Comparison of ENCODE assay signal across 9 mouse cellular contexts in the genomic region with DNA sequence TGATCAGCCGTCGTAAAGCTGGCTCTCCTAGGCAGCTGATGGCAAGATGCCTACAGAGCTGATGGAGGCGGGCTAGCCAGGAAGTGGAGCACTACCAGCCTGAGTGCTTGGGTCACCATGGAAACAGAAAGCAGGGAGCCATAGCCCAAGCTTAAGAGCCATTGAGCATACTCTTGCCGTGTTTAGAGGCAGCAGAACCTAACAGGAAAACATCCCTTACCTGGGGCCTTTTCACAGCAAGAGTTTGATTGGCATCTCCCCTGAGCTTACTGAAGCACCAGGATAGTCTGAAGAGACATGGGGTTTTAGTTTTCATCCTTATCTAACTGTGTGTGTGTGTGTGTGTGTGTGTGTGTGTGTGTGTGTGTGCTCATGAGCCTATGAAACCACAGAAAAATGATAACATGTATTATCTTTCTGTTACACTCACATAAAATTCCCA. TPM values are rescaled to one million over a fixed set of nuclear protein-coding genes. Genes with fewer than 3 reads are reported as not detected.
A peak's percentile ranks its signal among the peaks of the same experiment; 100 is the strongest.
DNase-seq lines count a peak whose midpoint lies in the region; ATAC-seq lines count a peak whose summit lies in the region.
"Had no signal": no experiment of that assay in that cellular context is flagged by ENCODE, and none has a peak within 500 bp of the region (broad histone marks: within the 10 kb centered on the region; RNA-seq: fewer than 3 reads in every experiment).

No protein-coding gene starts in this region.

- H3K27ac ChIP-seq in forebrain, embryonic 13.5 days, result no peak overlapping the region
- no peak overlapping the region for H3K27ac ChIP-seq in forebrain, embryonic 12.5 days
- H3K27ac ChIP-seq in hindbrain, embryonic 16.5 days (ENCODE audit: low read depth, low read length), result 0 out of 2 replicates have a peak overlapping the region, but pooled peaks have one; percentile 32

- ATAC-seq in forebrain, embryonic 13.5 days, result peak; percentile 78
- no peak for ATAC-seq in forebrain, embryonic 12.5 days (ENCODE audit: low FRiP score)
- peak; percentile 92 for ATAC-seq in hindbrain, embryonic 16.5 days

- no peaks in the 10 kb centered on the region for H3K4me1 ChIP-seq in forebrain, embryonic 13.5 days
- peaks cover 2% of the 10 kb centered on the region; the same call in 1 of the 2 replicates for H3K4me1 ChIP-seq in forebrain, embryonic 12.5 days
- H3K4me1 ChIP-seq in hindbrain, embryonic 16.5 days (ENCODE audit: control insufficient read depth, insufficient read depth, low read depth, low read length), result peaks cover 5% of the 10 kb centered on the region

- 40% methylated on average over 4 of the region's 4 CpGs for WGBS in forebrain, embryonic 13.5 days
- 53% methylated on average over 4 of the region's 4 CpGs for whole genome bisulfite sequencing in forebrain, embryonic 12.5 days
- 26% methylated on average over 4 of the region's 4 CpGs for WGBS in hindbrain, embryonic 16.5 days

- peak; percentile 68 to 73 for DNase-seq in lung, adult 18-20 months
- DNase-seq in right cerebral cortex, adult 2 months (ENCODE audit: low spot score in 2 of 2), result peak; percentile 68 to 75
- DNase-seq in testis, postnatal 10 days (ENCODE audit: low spot score), result no peak
- no peak for DNase-seq in MN1 (ENCODE audit: low spot score)
- DNase-seq in gastrocnemius, postnatal 14 days, result no peak
- DNase-seq: gastrocnemius, postnatal 36 days had no signal

- H3K27me3 ChIP-seq in forebrain, embryonic 13.5 days, result no peaks in the 10 kb centered on the region
- no peaks in the 10 kb centered on the region; the same call in 1 of the 2 replicates for H3K27me3 ChIP-seq in forebrain, embryonic 12.5 days
- H3K27me3 ChIP-seq in hindbrain, embryonic 16.5 days (replicated peaks; ENCODE audit: control insufficient read depth, insufficient read depth, low read length), result no peaks in the 10 kb centered on the region

- intact Hi-C loops in gastrocnemius, postnatal 14 days (cut with DNase I; ENCODE audit: low total_unique reads), result no loop called here

- no peaks in the 10 kb centered on the region for H3K36me3 ChIP-seq in forebrain, embryonic 13.5 days (ENCODE audit: poor library complexity, severe bottlenecking)
- H3K36me3 ChIP-seq in forebrain, embryonic 12.5 days (replicated peaks), result no peaks in the 10 kb centered on the region
- no peaks in the 10 kb centered on the region for H3K36me3 ChIP-seq in hindbrain, embryonic 16.5 days (ENCODE audit: control insufficient read depth, insufficient read depth, low read length)

- H3K9me3 ChIP-seq in forebrain, embryonic 13.5 days (replicated peaks), result no peaks in the 10 kb centered on the region
- H3K9me3 ChIP-seq in forebrain, embryonic 12.5 days, result no peaks in the 10 kb centered on the region
- H3K9me3 ChIP-seq in hindbrain, embryonic 16.5 days (ENCODE audit: control insufficient read depth, low read length), result no peaks in the 10 kb centered on the region

- no peak overlapping the region for H3K4me2 ChIP-seq in forebrain, embryonic 13.5 days
- H3K4me2 ChIP-seq in forebrain, embryonic 12.5 days, result no peak overlapping the region
- H3K4me2 ChIP-seq in hindbrain, embryonic 16.5 days (ENCODE audit: low read length), result no peak overlapping the region

- H3K4me3 ChIP-seq in forebrain, embryonic 13.5 days, result no peak overlapping the region
- H3K4me3 ChIP-seq in forebrain, embryonic 12.5 days (replicated peaks), result no peak overlapping the region
- no peak overlapping the region for H3K4me3 ChIP-seq in hindbrain, embryonic 16.5 days (ENCODE audit: low read length)

- no peak overlapping the region for H3K9ac ChIP-seq in forebrain, embryonic 13.5 days
- no peak overlapping the region for H3K9ac ChIP-seq in forebrain, embryonic 12.5 days
- H3K9ac ChIP-seq in hindbrain, embryonic 16.5 days (ENCODE audit: low read depth, low read length), result no peak overlapping the region

RNA-seq across cellular contexts. Expression of gene Esyt3, which starts 13.0 kb away (rescaled TPM):
- 0.26 and 0.31 TPM in 2 replicates for polyA plus RNA-seq in forebrain, embryonic 13.5 days (2015; fragmentation: Nextera tagmentation; extraction: Ambion mirVana)
- 0.22 and 0.26 TPM in 2 replicates for polyA plus RNA-seq in forebrain, embryonic 12.5 days (2016; fragmentation: Nextera tagmentation; extraction: Ambion mirVana)
- 0.76 and 0.93 TPM in 2 replicates for polyA plus RNA-seq in hindbrain, embryonic 16.5 days (2015; fragmentation: Nextera tagmentation; extraction: Ambion mirVana)
- under 1 TPM in 1 of 2 experiments, not detected in 1; 0.37 TPM for total RNA-seq in gastrocnemius, postnatal 14 days (2021)
- total RNA-seq: gastrocnemius, postnatal 36 days had no signal

Comparison
In these comparisons a context has a peak if more than half of its experiments do, and no peak if none do; other contexts are left out.
1. DNase-seq: peak in lung, adult 18-20 months (2 of 2) and right cerebral cortex, adult 2 months (2 of 2); none in testis, postnatal 10 days (single experiment), MN1 (single experiment) and gastrocnemius, postnatal 14 days (single experiment).